Mouse (Mus musculus) gastrocnemius, adult 2 months (tissue): ENCODE data around the gene Myoz1. TPM values are rescaled to one million over a fixed set of nuclear protein-coding genes. Genes with fewer than 3 reads are reported as not detected.

Experiments used
- DNase-seq: peaks from one replicate; pipeline ENCODE4 v3.0.0; 2022
- H3K27ac ChIP-seq: fragments of 200-600 bp; 2 replicates; pipeline ENCODE4 v1.8.1; 2022; ENCODE audit warnings: mild to moderate bottlenecking
- H3K4me3 ChIP-seq: fragments of 200-600 bp; 2 replicates; pipeline ENCODE4 v1.8.1; 2022; ENCODE audit warnings: mild to moderate bottlenecking, moderate library complexity
- CTCF ChIP-seq: fragments of 200-600 bp; IDR thresholded peaks from 2 replicates; pipeline ENCODE4 v1.8.1; 2022; ENCODE audit warnings: antibody characterized with exemption, mild to moderate bottlenecking, moderate library complexity
- intact Hi-C: fragments of 180-260 bp; cut with DNase I; formaldehyde crosslinking; loops from one replicate; pipeline ENCODE4 v1.15.1; 2025
- total RNA-seq, 2 experiments: library from RNA; stranded (reverse); gene quantifications; 2 replicates each; pipeline ENCODE4 v1.2.3; 2021

Gene Myoz1
- total RNA-seq, 2 experiments from 2014 or later, result 2,377 to 3,782 TPM

- TF ChIP-seq CTCF, result no peak
- H3K4me3 ChIP-seq, result peak overlapping the region; percentile 79
- intact Hi-C loops, result no loop called here
- DNase-seq, result peak; percentile 80
- peak overlapping the region; percentile 94 for H3K27ac ChIP-seq
Measured at GRCm38 (mm10) chr14:20664436-20664835, 8.1 kb upstream of the Myoz1 start.

DNA sequence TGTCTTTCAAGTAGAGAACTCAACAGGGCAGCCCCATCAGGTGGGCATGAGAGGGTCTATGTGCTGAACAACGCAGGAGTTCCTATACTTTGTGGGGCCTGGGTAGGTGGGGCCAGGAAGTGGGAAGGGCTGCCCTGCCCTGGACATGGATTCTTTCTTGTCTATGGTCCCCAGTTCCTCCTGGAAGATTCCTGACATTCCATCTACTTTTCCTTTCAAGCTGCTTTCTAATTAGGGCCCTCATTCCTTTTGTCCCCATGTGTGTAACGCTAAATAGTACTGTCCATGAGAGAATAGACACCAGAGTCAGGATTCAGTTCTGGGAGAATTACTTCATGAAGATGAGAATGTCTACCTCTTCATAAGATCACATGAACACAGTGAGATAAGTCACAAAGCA, 7.3 kb upstream of the Myoz1 start:
- TF ChIP-seq CTCF, result no peak
- H3K4me3 ChIP-seq, result peak overlapping the region; percentile 79
- intact Hi-C loops, result no loop called here
- peak overlapping the region; percentile 94 for H3K27ac ChIP-seq
- no peak for DNase-seq

GRCm38 (mm10) chr14:20662740-20663139, 6.4 kb upstream of the Myoz1 start:
- Histone ChIP-seq H3K4me3 (peak overlapping the region; percentile 79), H3K27ac (peak overlapping the region; percentile 94)
- intact Hi-C loops, result no loop called here
- DNase-seq, result no peak
- TF ChIP-seq CTCF, result no peak

GRCm38 (mm10) chr14:20661661-20662331, 5.5 kb upstream of the Myoz1 start:
- Histone ChIP-seq H3K4me3 (peak overlapping the region; percentile 79), H3K27ac (peak overlapping the region; percentile 94)
- TF ChIP-seq CTCF, result no peak
- peak; percentile 53 for DNase-seq
- intact Hi-C loops, result no loop called here

- peak; percentile 94 for DNase-seq
- intact Hi-C loops, result no loop called here
- H3K4me3 ChIP-seq, result peak overlapping the region; percentile 79
- TF ChIP-seq CTCF, result peak; percentile 86
- H3K27ac ChIP-seq, result peak overlapping the region; percentile 94
Measured at GRCm38 (mm10) chr14:20660827-20661660, 4.7 kb upstream of the Myoz1 start.

DNA sequence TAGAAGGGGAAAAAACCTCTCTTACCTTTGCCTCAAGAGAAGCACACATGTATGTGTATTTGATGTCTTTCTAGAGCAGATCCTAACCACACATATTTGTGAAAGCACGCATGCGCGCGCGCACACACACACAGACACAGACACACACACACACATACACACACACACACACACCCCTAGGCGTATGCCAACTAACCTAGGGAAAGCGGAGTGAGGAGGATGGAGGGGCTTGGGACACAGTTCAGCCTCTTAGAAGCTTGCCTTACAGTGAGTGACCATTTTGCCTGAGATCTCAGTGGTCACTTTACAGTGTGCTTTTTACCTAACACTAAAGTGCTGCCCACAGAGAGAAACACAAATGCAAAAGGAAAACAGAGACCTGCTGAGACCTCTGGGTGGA, 3.3 kb upstream of the Myoz1 start:
- Histone ChIP-seq H3K4me3 (no peak overlapping the region), H3K27ac (peak overlapping the region; percentile 94)
- intact Hi-C loops, result loop anchor here (5.0 kb wide), 1 partner anchor 267 kb away; the partner anchor contains the start of gene Mrps16
- TF ChIP-seq CTCF, result no peak
- DNase-seq, result no peak

DNA sequence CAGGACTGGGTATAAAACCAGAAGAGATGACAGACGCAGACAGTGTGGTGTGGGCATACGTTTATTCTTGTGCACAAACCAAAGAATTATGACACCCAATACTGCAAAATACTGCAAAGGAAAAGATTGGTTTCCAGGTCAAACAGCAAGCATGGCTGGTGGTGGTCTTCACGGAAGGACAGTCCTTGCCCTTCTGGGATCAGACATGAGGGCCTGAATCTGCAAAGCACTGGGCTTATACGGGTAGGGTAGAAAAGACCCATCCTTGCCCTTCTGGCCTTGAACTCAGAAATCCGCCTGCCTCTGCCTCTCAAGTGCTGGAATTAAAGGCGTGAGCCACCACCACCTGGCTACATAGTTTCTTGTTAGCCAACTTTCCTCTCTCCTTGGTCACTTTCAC, 2.6 kb upstream of the Myoz1 start:
- intact Hi-C loops, result loop anchor here (1.0 to 5.0 kb wide), 2 partner anchors 83 to 267 kb away; partner anchors contain the start of gene Mrps16
- Histone ChIP-seq H3K4me3 (no peak overlapping the region), H3K27ac (peak overlapping the region; percentile 94)
- DNase-seq, result no peak
- no peak for TF ChIP-seq CTCF

DNA sequence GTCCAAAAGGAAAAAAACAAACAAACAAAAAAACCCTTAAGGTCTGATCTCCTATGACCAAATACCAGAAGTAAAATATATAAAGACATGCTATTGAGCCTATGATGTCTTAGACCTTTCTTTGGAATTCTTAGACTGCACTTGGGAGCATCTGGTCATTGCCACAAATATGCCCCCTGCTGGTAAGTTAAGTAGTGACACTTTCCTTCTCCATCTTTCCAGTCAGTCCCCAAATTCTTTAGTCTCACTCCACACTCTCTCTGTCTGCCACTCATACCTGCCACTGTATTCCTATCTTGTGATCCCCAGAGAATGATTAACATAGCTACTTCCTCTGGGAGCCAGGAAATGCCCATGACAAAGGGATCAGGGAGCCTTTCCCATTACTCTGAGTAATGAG, 2.0 kb upstream of the Myoz1 start:
- DNase-seq, result no peak
- H3K27ac ChIP-seq, result peak overlapping the region; percentile 94
- H3K4me3 ChIP-seq, result no peak overlapping the region
- intact Hi-C loops, result loop anchor here (1.0 to 5.0 kb wide), 2 partner anchors 82 to 266 kb away; partner anchors contain the start of gene Mrps16
- TF ChIP-seq CTCF, result peak; percentile 80

DNA sequence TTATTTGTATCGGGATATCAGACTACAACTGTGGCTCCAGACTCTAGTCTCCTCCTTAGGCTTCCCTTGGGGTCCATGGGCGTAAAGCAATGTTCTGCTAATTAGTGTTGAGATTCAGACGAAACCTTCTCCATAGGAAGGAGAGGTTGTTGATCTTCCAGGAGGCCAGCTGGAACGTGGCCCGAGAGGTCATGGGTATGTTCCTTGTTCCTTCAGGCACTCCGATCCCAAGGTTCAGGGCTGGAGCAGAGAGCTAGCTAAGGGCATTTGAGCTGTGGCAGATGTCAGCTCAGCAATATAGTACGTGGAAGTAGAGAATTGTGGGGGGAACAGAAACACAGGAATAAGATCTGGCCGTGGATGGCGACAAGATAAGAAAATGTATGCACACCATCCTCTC, 609 bp downstream of the Myoz1 start:
- intact Hi-C loops, result loop anchor here (5.0 kb wide), 1 partner anchor 263 kb away; the partner anchor contains the start of gene Mrps16
- peak; percentile 90 for DNase-seq
- peak overlapping the region; percentile 80 for H3K4me3 ChIP-seq
- TF ChIP-seq CTCF, result no peak
- H3K27ac ChIP-seq, result peak overlapping the region; percentile 98

DNA sequence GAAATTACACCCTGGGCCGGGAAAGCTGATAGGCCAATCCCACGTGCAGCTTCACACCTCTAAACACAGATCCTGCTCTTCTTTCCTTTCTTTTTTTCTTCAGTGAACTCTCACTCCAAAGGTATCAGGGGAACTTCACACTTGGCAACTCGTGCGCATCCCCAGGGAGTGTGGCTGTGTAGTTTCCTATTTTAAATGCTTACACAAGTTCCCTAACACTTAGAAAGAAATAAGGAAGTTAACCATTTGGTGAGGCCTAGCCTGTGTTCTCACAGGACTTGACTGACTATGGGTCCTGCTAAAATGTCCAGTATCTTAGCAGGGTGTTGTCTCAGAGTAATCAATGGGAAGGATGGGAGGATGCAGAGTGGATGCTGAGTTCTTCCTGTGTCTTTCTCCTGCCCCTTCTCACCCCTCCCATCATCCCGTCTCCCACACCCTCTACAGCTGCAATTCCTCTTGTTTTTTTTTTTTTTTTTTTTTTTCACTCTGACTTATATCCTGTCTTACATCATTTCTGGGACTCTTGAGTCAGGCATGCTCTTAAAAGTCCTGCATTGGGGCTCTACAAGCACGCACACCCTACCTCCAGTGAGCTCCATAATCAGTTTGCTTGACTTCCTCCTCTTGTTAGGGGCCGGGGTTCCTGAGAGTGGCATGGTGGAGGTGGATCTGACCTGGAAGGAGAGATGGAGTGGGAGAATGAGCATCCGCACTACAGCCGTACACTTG, 1.5 kb downstream of the Myoz1 start:
- peak overlapping the region; percentile 80 for H3K4me3 ChIP-seq
- intact Hi-C loops, result loop anchor here (5.0 kb wide), 1 partner anchor 263 kb away; the partner anchor contains the start of gene Mrps16
- H3K27ac ChIP-seq, result peak overlapping the region; percentile 98
- DNase-seq, result peak; percentile 56
- TF ChIP-seq CTCF, result no peak

GRCm38 (mm10) chr14:20651722-20652256, 4.6 kb downstream of the Myoz1 start:
- no peak for TF ChIP-seq CTCF
- intact Hi-C loops, result no loop called here
- Histone ChIP-seq H3K27ac (peak overlapping the region; percentile 98), H3K4me3 (peak overlapping the region; percentile 80)
- peak; percentile 90 for DNase-seq

DNA sequence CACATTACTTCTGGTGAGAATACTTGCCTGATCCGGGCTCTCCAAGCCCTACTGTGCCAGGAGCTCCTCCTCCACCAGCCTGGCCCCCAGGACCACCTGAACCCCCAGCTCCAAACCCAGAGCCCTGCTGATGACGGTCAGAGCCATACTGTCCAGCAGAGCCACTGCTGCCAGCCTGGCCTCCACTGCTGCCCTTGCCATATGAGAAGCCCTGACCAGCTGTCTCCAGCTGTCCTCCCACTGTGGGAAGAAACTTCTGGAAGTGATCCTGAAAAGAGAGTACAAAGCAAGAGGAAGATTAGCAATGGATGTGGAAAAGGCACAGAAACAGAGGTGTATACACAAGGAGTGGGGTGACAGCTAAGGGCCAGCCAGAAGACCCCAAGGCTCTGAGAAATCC, 5.3 kb downstream of the Myoz1 start:
- peak; percentile 65 for DNase-seq

More for the DNA sequence above, 5.3 kb downstream of the Myoz1 start:
- no peak for TF ChIP-seq CTCF
- Histone ChIP-seq H3K27ac (peak overlapping the region; percentile 98), H3K4me3 (peak overlapping the region; percentile 65)
- intact Hi-C loops, result no loop called here
